Mouse (Mus musculus) midbrain, embryonic 15.5 days (tissue): ENCODE data around the gene Hdac9. TPM values are rescaled to one million over a fixed set of nuclear protein-coding genes. Genes with fewer than 3 reads are reported as not detected.
A peak's percentile ranks its signal among the peaks of the same experiment; 100 is the strongest.

Experiments used
- ATAC-seq: fragments of 200-750 bp; cut with Nextera tagmentation; replicated peaks from 2 replicates; pipeline ENCODE4 v1.8.0; 2017; ENCODE audit warnings: moderate TSS enrichment
- H3K27ac ChIP-seq: fragments of 300-500 bp; sonication (generic); 2 replicates; pipeline ENCODE4 v1.5.1; 2015; ENCODE audit warnings: mild to moderate bottlenecking, inconsistent platforms
- H3K27me3 ChIP-seq: fragments of 300-500 bp; sonication (generic); replicated peaks from 2 replicates; pipeline ENCODE4 v1.6.1; 2015; ENCODE audit warnings: inconsistent platforms
- H3K36me3 ChIP-seq: fragments of 300-500 bp; sonication (generic); replicated peaks from 2 replicates; pipeline ENCODE4 v1.6.1; 2015; ENCODE audit warnings: inconsistent platforms
- H3K4me1 ChIP-seq: fragments of 300-500 bp; sonication (generic); 2 replicates; pipeline ENCODE4 v1.6.1; 2015; ENCODE audit warnings: inconsistent platforms
- H3K4me2 ChIP-seq: fragments of 300-500 bp; sonication (generic); 2 replicates; pipeline ENCODE4 v1.6.1; 2015; ENCODE audit warnings: inconsistent platforms, mild to moderate bottlenecking, moderate library complexity
- H3K4me3 ChIP-seq: fragments of 300-500 bp; sonication (generic); 2 replicates; pipeline ENCODE4 v1.5.1; 2015; ENCODE audit warnings: mild to moderate bottlenecking, inconsistent platforms
- H3K9ac ChIP-seq: fragments of 300-500 bp; sonication (generic); 2 replicates; pipeline ENCODE4 v1.6.1; 2015; ENCODE audit warnings: mild to moderate bottlenecking, inconsistent platforms
- H3K9me3 ChIP-seq: fragments of 300-500 bp; sonication (generic); 2 replicates; pipeline ENCODE4 v1.6.1; 2016; ENCODE audit warnings: inconsistent platforms
- WGBS: fragments of 180-500 bp; shearing (Covaris S2); methylation state at CpG from one replicate; pipeline ENCODE4 v1.1.7; 2015; ENCODE audit warnings: mixed read lengths; 5-methylcytosine and 5-hydroxymethylcytosine counted together
- polyA plus RNA-seq: library from polyadenylated mRNA; unstranded; fragments of >200 nt; fragmentation: Nextera tagmentation; extraction: Ambion mirVana; gene quantifications from 2 replicates; pipeline ENCODE4 v1.2.1, GENCODE M21; 2015

Hdac9 gene
- polyA plus RNA-seq, 1 experiment from 2014 or later = 10.8 TPM

- Histone ChIP-seq H3K9me3 (no peaks in the 10 kb centered on the region), H3K4me3 (no peak overlapping the region), H3K27me3 (no peaks in the 10 kb centered on the region), H3K4me2 (no peak overlapping the region), H3K4me1 (no peaks in the 10 kb centered on the region), H3K9ac (no peak overlapping the region), H3K36me3 (no peaks in the 10 kb centered on the region), H3K27ac (no peak overlapping the region)
- WGBS = 81% methylated on average over 2 of the region's 2 CpGs
- ATAC-seq = no peak
Measured at GRCm38 (mm10) chr12:34747266-34747665, 169.6 kb downstream of the Hdac9 start.

- WGBS = 45% methylated on average over 5 of the region's 5 CpGs
- H3K27ac ChIP-seq = no peak overlapping the region
- ATAC-seq = no peak; the same call in 1 of the 2 replicates
- H3K36me3 ChIP-seq = no peaks in the 10 kb centered on the region
- H3K27me3 ChIP-seq = no peaks in the 10 kb centered on the region
- no peak overlapping the region for H3K4me3 ChIP-seq
- no peak overlapping the region for H3K4me2 ChIP-seq
- no peaks in the 10 kb centered on the region for H3K9me3 ChIP-seq
- H3K4me1 ChIP-seq = 0 out of 2 replicates have a peak, but pooled peaks cover 2% of the 10 kb centered on the region
- no peak overlapping the region for H3K9ac ChIP-seq
Measured at GRCm38 (mm10) chr12:34725204-34725603, 191.7 kb downstream of the Hdac9 start.

- 91% methylated on average over 2 of the region's 2 CpGs for WGBS
Measured at GRCm38 (mm10) chr12:34724274-34724673, 192.6 kb downstream of the Hdac9 start.

GRCm38 (mm10) chr12:34722831-34723490 lies 193.9 kb downstream of the Hdac9 start:
- no peak overlapping the region for H3K4me2 ChIP-seq
- H3K27me3 ChIP-seq = no peaks in the 10 kb centered on the region
- WGBS = 88% methylated on average over 7 of the region's 7 CpGs
- no peak overlapping the region for H3K27ac ChIP-seq
- H3K4me1 ChIP-seq = 0 out of 2 replicates have a peak, but pooled peaks cover 2% of the 10 kb centered on the region
- no peak overlapping the region for H3K4me3 ChIP-seq
- no peaks in the 10 kb centered on the region for H3K36me3 ChIP-seq
- no peaks in the 10 kb centered on the region for H3K9me3 ChIP-seq
- ATAC-seq = no peak
- no peak overlapping the region for H3K9ac ChIP-seq

More at GRCm38 (mm10) chr12:34724274-34724673, 192.6 kb downstream of the Hdac9 start:
- 0 out of 2 replicates have a peak, but pooled peaks cover 2% of the 10 kb centered on the region for H3K4me1 ChIP-seq
- H3K27ac ChIP-seq = no peak overlapping the region
- H3K4me3 ChIP-seq = no peak overlapping the region
- H3K9me3 ChIP-seq = no peaks in the 10 kb centered on the region
- ATAC-seq = no peak
- no peaks in the 10 kb centered on the region for H3K27me3 ChIP-seq
- H3K36me3 ChIP-seq = no peaks in the 10 kb centered on the region
- no peak overlapping the region for H3K9ac ChIP-seq
- no peak overlapping the region for H3K4me2 ChIP-seq

- WGBS = 84% methylated on average over 2 of the region's 2 CpGs
- H3K27ac ChIP-seq = no peak overlapping the region
- no peak overlapping the region for H3K4me3 ChIP-seq
- 0 out of 2 replicates have a peak, but pooled peaks cover 2% of the 10 kb centered on the region for H3K4me1 ChIP-seq
- no peak for ATAC-seq
- no peaks in the 10 kb centered on the region for H3K9me3 ChIP-seq
- no peak overlapping the region for H3K9ac ChIP-seq
- no peak overlapping the region for H3K4me2 ChIP-seq
- no peaks in the 10 kb centered on the region for H3K27me3 ChIP-seq
- no peaks in the 10 kb centered on the region for H3K36me3 ChIP-seq
Measured at GRCm38 (mm10) chr12:34720906-34721305, 196.0 kb downstream of the Hdac9 start.

GRCm38 (mm10) chr12:34714266-34714939 lies 202.5 kb downstream of the Hdac9 start:
- peaks cover 14% of the 10 kb centered on the region; the same call in 1 of the 2 replicates for H3K4me1 ChIP-seq
- ATAC-seq = peak; percentile 83
- 56% methylated on average over 14 of the region's 14 CpGs for WGBS
- H3K36me3 ChIP-seq = no peaks in the 10 kb centered on the region
- no peaks in the 10 kb centered on the region for H3K9me3 ChIP-seq
- H3K27me3 ChIP-seq = no peaks in the 10 kb centered on the region
- peak overlapping the region; percentile 16; the same call in 1 of the 2 replicates for H3K4me2 ChIP-seq
- no peak overlapping the region for H3K9ac ChIP-seq
- H3K27ac ChIP-seq = no peak overlapping the region
- H3K4me3 ChIP-seq = no peak overlapping the region

- no peak overlapping the region for H3K27ac ChIP-seq
Measured at GRCm38 (mm10) chr12:34697981-34698380, 218.9 kb downstream of the Hdac9 start.

GRCm38 (mm10) chr12:34696736-34697135 lies 220.2 kb downstream of the Hdac9 start:
- H3K9ac ChIP-seq = no peak overlapping the region
- no peaks in the 10 kb centered on the region for H3K27me3 ChIP-seq
- H3K4me3 ChIP-seq = no peak overlapping the region
- H3K4me2 ChIP-seq = no peak overlapping the region
- H3K9me3 ChIP-seq = no peaks in the 10 kb centered on the region
- WGBS = 78% methylated on average over 1 of the region's 1 CpGs
- H3K36me3 ChIP-seq = no peaks in the 10 kb centered on the region
- H3K27ac ChIP-seq = no peak overlapping the region
- H3K4me1 ChIP-seq = no peaks in the 10 kb centered on the region
- no peak for ATAC-seq

More at GRCm38 (mm10) chr12:34697981-34698380, 218.9 kb downstream of the Hdac9 start:
- no peaks in the 10 kb centered on the region for H3K4me1 ChIP-seq
- 17% methylated on average over 1 of the region's 1 CpGs for WGBS
- H3K9me3 ChIP-seq = no peaks in the 10 kb centered on the region
- H3K9ac ChIP-seq = no peak overlapping the region
- no peaks in the 10 kb centered on the region for H3K36me3 ChIP-seq
- no peak overlapping the region for H3K4me3 ChIP-seq
- peak; percentile 65 for ATAC-seq
- no peaks in the 10 kb centered on the region for H3K27me3 ChIP-seq
- H3K4me2 ChIP-seq = no peak overlapping the region

GRCm38 (mm10) chr12:34688941-34689340 lies 228.0 kb downstream of the Hdac9 start:
- Histone ChIP-seq H3K4me2 (no peak overlapping the region), H3K4me1 (no peaks in the 10 kb centered on the region), H3K27me3 (no peaks in the 10 kb centered on the region), H3K9ac (no peak overlapping the region), H3K4me3 (no peak overlapping the region), H3K9me3 (no peaks in the 10 kb centered on the region), H3K27ac (no peak overlapping the region), H3K36me3 (no peaks in the 10 kb centered on the region)
- ATAC-seq = no peak
- WGBS = 38% methylated on average over 4 of the region's 4 CpGs

GRCm38 (mm10) chr12:34683375-34683774 lies 233.5 kb downstream of the Hdac9 start:
- no peaks in the 10 kb centered on the region for H3K9me3 ChIP-seq
- H3K36me3 ChIP-seq = no peaks in the 10 kb centered on the region
- no peak overlapping the region for H3K27ac ChIP-seq
- peak; percentile 63 for ATAC-seq
- H3K27me3 ChIP-seq = no peaks in the 10 kb centered on the region
- no peak overlapping the region for H3K4me3 ChIP-seq
- no peak overlapping the region for H3K4me2 ChIP-seq
- no peaks in the 10 kb centered on the region for H3K4me1 ChIP-seq
- WGBS = 53% methylated on average over 4 of the region's 4 CpGs
- H3K9ac ChIP-seq = no peak overlapping the region

- no peak overlapping the region for H3K4me3 ChIP-seq
- H3K4me2 ChIP-seq = no peak overlapping the region
- no peaks in the 10 kb centered on the region for H3K9me3 ChIP-seq
- H3K4me1 ChIP-seq = no peaks in the 10 kb centered on the region
- ATAC-seq = no peak
- H3K27me3 ChIP-seq = no peaks in the 10 kb centered on the region
- no peak overlapping the region for H3K9ac ChIP-seq
- 90% methylated on average over 3 of the region's 3 CpGs for WGBS
- H3K27ac ChIP-seq = no peak overlapping the region
- H3K36me3 ChIP-seq = no peaks in the 10 kb centered on the region
Measured at GRCm38 (mm10) chr12:34682657-34683056, 234.2 kb downstream of the Hdac9 start.

- Histone ChIP-seq H3K9ac (no peak overlapping the region), H3K27me3 (no peaks in the 10 kb centered on the region), H3K27ac (no peak overlapping the region), H3K4me3 (no peak overlapping the region), H3K4me1 (no peaks in the 10 kb centered on the region), H3K4me2 (no peak overlapping the region), H3K36me3 (no peaks in the 10 kb centered on the region), H3K9me3 (no peaks in the 10 kb centered on the region)
- 37% methylated on average over 5 of the region's 5 CpGs for whole genome bisulfite sequencing
- no peak for ATAC-seq
Measured at GRCm38 (mm10) chr12:34680576-34680975, 236.3 kb downstream of the Hdac9 start.
